Mouse (Mus musculus) activated CD4-positive, CD25-positive, alpha-beta regulatory T cell, adult 4 months (primary cell): ENCODE results near the gene Klb. TPM values are rescaled to one million over a fixed set of nuclear protein-coding genes. Genes with fewer than 3 reads are reported as not detected.
A peak's percentile ranks its signal among the peaks of the same experiment; 100 is the strongest.
"Not testable (repeated sequence)": the region's sequence is repeated elsewhere in the genome, so short reads cannot be mapped to it uniquely, and the experiment has no call there.

ENCODE experiments used
- ATAC-seq: one replicate; pipeline ENCODE4 v1.8.0; 2017
- polyA plus RNA-seq, 2 experiments: library from polyadenylated mRNA; unstranded; fragments of 100-300 nt; shearing (Covaris generic); gene quantifications; one replicate each; pipeline ENCODE4 v1.2.1; 2017

Gene Klb
- not detected for polyA plus RNA-seq

DNA sequence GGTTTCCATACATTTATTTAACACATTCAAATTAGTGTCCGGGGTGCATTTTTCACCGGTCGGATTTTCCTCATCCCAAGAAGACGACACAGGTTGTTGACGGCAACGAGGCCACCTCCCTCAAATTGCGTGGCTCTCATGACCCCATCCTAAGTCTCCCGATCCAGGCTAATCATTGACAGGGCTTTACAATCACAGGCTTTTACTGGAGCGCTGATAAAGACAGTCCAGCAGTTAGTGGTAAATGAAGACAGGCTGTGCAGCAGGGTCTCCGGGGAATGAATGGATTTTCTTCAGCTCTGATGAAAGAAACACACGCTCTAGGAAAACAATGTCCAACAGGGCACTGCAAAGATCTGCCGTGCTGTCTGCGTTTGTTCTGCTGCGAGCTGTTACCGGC, at the start of gene Klb:
Gene Klb (plus strand): TSS at position 147 of the 400 bp plus-strand sequence.
- ATAC-seq: no peak

DNA sequence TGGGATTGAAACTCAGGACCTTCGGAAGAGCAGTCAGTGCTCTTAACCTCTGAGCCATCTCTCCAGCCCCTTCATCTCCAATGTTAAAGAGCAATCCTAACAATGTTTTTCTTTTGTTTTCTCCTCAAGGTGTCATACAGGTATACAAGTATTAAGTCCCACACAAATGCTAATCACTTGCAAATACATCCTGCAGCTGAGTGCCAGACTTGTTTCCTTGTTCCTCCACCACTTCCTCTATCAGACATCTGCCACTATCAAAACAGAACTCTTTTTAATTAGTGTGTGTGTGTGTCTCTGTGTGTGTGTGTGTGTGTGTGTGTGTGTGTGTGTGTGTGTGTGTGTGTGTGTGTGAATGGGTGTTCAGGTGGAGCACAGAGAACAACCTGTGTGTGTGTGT, 48.5 kb upstream of the Klb start:
- not testable (repeated sequence) for ATAC-seq

DNA sequence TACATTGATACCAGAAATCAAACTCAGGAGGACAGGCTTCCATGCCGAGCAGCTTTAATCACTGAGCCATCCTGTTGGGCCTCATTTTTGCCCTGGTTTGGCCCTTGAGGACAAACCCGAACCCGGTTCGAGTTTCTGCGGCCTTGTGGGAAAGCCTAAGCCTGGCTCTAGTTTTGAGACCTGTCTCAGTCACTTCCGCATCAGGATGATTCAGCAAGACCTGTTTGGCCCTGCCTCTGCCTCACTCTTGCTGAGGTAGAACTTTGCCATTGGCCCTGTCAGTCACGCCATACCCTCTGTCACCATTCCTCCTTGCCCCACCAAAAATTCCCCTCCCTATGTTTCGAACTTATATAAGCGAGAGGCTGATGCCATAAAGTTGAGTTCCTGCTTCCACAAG, 48.0 kb upstream of the Klb start:
- ATAC-seq: no peak

DNA sequence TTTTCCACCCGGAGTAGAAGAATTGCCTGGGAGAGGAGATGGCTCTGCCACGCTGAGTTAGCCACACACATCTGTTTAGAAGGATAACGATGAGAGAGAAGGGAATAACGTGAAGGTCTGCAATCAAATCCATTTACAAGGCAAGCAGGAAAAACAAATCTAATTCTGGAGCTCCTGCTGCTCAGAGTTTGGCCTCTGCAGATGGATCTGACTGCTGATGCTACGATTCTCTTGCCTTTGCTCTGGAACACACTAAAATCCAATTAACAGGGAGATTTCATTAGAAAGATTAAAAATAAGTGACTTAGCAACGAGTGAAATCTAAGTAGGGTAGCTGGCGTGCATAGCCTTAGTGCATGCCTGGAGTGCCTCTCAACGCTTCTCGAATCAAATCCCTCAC, 42.6 kb upstream of the Klb start:
- ATAC-seq: no peak

DNA sequence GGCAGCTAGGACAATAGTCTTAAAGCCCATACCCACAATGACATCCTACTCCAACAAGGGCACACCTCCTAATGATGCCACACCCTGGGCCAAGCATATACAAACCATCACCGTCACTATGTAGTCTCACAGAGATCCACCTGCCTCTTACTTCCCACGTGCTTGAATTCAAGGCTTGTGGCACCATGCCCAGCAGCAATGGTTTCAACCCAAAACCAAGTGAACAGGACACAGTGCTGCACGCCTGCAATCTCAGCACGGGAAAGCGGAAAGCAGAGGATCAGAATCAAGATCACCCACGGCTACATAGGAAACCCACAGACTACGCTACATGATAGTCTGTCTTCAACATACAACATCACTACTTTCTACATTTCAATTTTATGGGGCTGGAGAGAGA, 39.9 kb upstream of the Klb start:
- no peak for ATAC-seq

DNA sequence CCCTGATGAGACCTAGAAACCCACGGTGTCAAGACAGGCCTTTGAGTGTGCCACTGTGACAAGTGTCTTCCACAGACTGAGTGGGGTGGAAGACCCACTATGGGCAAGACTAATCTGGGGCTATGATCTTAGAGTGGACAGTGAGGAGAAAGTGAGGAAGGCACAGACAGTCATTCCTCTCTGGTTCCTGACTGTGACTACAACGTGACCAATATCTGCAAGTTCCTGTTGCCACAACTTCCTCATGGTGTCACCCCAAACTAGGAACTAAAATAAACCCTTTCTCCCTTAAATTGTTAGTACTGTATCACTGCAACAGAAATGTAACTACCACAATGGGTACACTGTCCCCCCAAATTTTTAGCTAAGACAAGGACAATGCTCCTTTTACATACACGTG, 39.2 kb upstream of the Klb start:
- ATAC-seq: no peak

DNA sequence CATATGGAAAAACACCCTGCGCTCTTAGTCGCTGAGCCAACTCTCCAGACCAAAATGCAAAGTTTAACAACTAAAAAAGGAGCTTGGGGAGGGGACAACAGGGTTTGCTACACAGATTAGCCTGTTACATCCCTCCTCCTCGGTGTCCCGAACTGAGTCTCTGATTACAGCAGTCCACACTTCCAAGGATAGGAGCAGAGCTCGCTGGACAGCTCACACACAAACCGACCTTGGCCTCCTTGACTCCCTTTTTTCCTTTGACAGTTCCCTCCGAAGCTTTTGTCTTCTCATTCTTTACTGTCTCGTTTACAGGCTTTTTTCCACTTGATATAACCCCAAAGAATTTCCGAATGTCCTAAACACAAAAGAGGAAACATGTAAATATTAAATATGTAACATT, 28.9 kb upstream of the Klb start:
- no peak for ATAC-seq

DNA sequence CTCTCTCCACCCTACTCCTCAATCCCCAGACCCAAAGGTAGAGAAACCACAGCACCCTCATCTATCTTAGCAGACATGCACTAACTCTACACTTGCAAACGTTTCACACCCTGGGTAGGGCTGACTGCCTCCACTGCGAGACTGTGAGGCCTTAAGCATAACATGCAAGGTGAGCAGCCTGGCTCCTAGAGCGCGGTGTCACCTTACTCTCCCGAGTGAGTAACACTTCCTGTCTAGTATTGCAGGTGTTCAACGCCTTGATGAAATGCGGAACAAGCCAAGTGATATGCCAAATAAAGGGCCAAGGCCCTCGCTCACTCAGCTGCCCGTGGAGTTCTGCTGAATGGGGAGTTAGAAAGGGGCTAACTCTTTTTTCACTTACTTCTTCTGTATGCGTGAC, 25.9 kb upstream of the Klb start:
- no peak for ATAC-seq

DNA sequence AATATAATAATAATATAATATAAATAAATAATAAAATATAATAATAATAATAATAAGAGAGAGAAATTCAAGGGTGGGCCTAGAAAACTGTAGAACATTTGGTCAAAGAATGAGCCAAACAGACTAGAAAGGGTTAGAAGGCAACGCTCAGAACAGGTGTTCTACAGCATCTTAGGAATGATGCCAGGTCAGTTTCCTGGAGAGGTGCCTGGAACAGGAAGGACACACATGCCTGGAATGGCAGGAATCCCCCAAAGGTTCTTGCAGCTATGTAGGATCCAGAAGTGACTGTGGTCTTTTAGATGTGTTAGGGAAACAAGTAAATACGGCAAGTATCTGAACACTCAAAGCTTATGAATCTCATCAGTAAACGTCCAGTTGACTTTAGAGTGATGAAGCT, 23.8 kb upstream of the Klb start:
- ATAC-seq: no peak

DNA sequence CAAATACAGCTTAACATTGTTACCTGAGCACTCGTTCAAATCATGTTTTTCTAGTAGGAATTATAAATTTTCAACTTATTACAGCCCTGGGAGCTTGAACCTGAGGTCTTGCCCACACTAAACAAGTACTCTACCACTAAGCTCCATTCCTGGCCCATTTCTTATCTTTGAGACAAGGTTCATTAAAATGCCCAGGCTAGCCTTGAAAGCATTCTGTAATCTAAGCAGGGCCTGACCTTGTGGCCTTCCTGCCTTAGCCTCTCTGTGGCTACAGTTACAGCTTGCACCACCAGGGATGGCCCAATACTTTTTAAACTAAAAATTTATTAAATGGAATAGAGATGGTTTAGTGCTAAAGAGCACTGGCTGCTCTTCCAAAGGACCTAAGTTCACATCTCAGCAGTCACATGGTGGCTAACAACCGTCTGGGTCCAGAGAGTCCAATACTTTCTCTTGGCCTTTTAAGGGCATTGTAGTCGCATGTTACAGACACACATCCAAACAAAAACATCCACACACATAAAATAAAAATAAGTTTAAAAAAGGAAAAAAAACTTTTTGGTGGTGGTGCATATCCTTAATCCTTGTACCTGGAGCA, 23.3 kb upstream of the Klb start:
- ATAC-seq: no peak

DNA sequence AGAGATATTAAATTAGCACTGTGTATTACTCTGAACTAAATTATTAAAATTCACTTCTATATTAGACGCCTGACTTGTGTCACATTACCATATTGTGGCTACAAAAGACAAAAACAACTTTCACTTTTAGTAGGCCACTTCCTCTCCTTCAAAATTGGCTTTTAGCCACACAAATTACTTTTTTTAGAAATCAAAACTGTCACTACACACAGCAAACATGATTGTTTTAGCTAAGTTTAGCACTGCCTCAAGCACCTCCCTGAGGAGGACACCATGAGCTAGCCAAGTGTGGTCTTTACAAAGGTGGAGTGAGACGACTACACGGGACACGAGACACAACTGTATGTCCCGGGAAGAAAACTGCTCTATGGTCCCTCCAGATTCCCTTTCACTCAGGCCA, 21.9 kb upstream of the Klb start:
- peak; percentile 86 for ATAC-seq

DNA sequence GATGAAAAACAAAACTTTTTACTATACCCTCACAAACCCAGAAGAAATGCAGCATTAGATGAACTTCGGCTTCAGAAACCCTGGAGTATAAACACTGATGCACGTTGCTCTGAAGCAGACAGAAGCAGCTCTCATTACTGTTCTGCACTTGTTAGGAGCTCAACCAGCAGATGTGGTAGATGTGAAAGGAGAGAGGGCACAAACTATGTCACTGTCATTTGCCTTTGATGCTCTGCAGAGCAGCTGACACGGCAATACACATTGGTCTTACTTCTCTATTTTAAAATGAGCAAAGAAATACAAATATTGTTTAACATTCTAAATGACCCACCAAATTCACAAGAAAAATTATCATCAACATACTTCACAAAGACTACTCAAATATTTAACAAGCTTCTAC, 18.1 kb upstream of the Klb start:
- no peak for ATAC-seq

DNA sequence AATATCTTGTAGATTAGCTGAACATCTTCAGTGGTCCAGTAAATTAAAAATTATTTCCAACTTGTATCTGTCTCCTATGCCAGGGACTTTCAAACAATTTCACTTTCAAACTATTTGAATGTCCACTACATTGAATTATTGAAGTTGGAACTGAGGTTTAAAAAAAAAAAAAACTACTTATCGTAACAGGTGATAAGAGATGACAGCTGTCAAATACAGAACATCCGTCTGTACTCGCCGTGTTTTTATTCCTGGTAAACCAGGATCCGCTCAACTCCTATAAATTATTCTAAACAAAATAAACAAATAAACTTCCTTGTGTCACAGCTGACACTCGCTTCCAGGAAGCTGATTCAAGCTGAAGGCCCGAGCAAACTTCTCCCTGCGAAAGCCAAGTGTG, 13.3 kb upstream of the Klb start:
- no peak for ATAC-seq

DNA sequence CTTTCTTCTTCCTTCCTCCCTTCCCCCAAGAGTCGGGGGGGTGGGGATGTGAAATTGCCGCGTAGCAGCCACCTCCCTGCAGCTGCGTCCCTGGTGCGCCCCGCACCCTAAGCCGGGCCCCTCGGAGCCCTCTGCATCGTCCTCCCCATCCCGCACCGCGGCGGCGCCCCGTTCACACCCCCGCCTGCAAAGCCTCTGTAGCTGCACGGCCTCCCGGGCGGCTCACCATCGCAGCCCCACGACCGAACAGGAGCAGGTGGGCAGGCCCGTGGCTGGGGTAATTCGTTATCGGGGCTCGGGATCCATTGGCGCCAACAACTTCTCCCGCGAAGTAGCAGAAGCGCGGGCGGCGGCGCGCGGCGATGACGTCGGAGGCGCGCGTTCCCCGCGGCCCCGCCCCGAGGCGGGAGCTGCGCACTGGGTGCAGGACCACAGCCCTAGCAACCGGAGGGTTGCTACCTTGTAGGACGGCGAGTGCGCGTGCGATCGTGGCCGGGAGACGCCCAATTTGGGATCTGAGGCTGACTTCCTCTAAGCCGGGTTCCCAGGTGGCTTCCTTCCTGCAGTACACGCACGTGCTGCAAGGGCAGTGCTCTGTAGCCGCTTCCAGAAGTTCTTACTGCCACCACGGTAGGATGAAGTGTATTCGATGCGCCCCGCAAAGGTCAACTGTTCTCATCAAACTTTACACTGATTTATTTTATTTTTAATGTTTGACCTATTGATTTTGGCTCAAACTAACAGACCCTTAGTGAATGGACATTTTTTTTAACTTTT, 12.6 kb upstream of the Klb start, which contains the start of gene Rfc1:
Gene Rfc1 (minus strand): TSS at position 373 of the 777 bp plus-strand sequence.
- peak; percentile 94 for ATAC-seq

DNA sequence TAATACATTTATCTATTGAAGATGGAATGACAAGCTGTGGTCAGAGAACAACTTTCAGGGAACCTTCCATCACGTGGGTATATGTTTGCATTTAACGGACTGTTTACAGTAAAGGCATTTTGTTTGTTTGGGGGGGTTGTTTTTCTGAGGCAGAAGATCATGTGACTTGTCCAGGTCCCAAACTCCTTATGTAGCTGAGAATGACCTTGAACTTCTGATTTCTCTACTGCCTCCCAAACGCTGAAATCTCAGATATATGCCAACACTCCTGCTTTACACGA, 12.1 kb upstream of the Klb start:
- ATAC-seq: no peak

DNA sequence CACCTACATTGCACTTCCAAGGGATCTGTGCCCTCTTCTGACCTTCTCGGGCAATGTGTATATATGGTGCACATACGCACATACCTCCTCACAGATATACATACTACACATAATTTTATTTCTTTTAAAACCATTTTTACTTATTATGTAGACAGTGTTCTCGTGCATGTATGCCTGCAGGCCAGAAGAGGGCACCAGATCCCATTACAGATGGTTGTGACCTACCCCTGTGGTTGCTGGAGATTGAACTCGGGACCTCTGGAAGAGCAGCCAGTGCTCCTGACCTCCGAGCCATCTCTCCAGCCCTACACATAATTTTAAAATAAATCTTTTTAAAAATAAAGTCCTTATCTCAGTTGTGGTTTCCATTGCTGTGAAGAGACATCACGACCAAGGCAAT, 9.7 kb upstream of the Klb start:
- ATAC-seq: no peak

DNA sequence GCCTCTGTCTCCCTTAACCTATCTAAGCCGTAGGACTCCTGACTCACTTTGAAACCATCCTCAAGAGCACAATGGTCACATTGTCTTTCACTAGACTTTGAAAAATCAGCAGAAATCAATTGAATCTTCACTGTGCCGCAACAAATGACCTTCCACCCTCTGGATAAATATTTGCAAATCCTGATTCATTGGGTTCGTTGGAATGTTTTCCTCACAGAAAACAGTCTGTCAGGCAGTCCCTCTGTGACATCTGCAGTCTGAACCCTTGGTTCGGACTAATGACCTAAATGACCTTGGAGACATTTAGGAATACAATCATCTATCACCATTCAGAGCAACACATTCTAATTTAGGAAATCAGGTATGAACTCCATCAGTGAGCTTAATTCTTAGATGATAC, 7.9 kb upstream of the Klb start:
- ATAC-seq: no peak

DNA sequence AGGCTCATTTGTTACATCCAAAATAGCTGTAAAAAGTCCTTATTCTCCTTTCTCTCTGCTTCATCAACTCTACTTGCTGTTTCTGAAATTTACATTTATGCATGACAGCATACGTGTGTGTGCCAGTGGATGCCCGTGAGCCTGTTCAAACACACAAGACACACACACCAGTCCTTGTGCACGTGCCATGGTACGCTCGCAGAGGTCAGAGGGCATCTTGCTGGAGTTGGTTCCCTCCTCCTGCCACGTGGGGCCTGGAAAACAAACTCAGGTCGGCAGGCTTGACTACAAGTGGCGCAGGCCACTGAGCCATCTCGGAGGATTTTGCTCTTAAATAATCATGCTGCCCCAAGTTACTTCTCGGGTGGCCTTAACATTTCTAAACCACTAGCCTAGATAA, 2.4 kb downstream of the Klb start:
- ATAC-seq: no peak

DNA sequence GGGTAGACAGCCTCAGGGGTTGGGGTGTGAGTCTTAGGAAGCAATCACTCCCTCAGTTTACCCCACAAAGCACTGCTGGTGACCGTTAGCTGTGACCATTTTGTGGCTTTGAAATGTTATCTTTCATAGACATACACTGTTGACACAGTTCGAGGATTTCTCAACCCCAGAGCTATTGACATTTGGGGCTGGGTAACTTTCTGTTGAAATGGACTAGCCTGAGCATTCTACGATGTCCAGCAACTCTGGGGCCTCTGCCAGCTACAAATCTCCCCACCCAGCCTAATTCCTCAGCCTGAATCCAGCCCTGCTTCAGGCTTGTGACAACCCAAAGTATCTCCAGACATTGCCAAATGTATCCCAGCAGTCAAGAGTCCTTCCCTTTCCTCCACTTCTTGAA, 6.0 kb downstream of the Klb start:
- ATAC-seq: no peak

DNA sequence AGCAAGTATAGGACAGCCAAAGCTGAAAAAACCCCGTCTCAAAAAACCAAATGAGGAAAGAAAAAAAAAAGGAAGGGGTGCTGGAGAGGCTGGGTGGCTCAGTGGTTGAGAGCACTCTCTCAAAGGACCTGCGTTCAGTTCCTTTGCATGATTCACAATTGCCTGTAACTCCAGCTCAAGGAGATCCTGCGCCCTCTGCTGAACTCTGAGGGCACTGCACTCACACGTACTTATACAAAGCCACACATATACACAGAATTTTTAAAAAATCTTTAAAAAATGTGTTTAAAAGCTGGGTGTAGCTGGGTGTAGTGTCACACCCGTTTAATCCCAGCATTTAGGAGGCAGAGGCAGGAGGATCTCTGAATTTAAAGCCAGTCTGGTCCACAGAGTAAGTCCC, 6.9 kb downstream of the Klb start:
- ATAC-seq: no peak

DNA sequence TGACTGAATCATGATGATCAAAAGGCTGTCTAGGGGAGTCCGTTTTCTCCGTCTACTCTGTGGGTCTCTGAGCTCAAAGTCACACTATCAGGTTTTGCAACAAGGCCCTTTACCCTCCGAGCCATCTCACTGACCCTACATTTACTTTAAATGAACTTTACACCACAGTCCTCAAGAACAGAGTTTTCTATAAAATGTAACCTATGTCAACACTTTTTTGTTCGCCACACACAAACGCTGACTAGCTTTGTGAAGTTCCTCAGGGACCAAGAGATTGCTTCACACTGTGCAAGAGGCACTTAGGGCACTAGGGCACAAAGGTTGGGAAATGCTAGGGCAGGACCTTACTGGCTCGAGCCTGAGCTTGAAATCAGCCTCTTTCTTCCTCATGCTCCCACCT, 8.7 kb downstream of the Klb start:
- ATAC-seq: no peak

DNA sequence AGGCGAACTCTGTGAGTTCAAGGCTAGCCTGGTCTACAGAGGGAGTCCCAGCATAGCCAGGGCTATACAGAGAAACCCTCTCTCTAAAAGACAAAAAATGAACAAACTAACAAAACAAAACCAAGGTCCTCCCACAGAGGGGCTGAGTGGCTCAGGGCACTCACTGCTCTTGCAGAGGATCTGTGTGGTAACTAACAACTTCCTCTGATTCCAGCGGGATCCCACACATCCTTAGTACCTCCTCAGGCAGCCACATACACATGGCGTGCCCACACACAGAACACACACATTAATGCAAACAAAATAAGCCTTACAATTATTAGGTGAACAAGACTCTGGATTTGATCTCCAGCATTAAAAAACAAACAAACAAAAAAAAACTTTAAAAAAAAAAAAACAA, 9.7 kb downstream of the Klb start:
- ATAC-seq: no peak

DNA sequence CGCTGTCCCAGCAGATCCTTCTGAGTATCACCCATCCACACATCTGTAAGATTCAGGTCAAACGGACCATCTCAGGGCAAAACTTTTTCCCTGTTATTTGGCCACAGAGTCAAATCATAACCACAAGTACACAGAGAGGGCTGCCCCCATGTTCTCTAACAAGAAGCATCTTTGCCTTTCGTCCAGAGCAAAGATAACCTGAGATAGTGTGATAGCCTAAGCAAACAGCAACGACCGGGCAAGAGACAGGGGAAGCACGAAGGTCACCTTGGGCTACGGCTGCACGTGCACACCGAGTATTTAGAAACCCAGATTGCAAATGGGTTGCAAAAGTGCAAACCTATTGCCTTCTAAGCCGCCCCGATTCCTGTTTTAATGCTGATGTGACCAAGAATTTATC, 19.7 kb downstream of the Klb start:
- ATAC-seq: no peak

DNA sequence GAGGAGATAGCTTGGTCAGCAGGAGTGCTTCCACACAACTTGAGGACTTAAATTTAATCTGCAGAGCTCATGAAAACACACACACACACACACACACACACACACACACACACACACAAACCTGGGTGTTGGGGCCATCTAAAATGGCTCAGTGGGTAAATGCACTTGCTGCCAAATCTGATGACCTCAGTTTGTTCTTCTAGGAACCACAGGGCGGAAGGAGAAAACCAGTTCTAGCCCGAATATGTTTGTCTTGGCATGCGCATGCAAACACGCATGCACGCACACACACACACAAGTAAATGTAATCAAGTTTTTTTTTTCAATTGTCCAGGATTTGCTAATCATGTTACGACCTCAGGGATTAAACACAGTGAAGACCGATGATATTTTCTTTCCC, 23.4 kb downstream of the Klb start:
- no peak for ATAC-seq

DNA sequence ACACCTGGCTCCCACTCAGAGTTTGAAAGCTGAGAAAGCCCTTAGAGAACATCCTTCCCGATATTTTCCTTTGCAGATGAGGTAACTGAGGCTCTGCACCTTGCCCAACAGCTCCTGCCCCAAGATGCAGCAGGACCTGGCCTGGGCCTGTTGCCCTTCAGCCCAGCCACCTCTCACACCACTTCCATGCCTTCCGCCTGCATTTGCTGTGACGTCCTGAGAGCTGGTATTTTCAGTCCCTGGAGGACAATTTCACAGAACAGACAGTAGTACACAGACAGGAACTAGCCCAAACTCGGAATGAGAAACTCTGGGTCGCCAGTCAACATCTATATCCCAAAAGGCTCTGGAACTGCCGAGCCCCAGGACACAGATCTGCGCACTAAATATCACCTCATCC, 26.6 kb downstream of the Klb start:
- ATAC-seq: no peak
